Mouse (Mus musculus) heart, embryonic 16.5 days (tissue): ENCODE data around the gene Spaca4. TPM values are rescaled to one million over a fixed set of nuclear protein-coding genes. Genes with fewer than 3 reads are reported as not detected.

Experiments used
- ATAC-seq: fragments of 200-750 bp; cut with Nextera tagmentation; replicated peaks from 2 replicates; pipeline ENCODE4 v1.8.0; 2017; ENCODE audit warnings: moderate number of reproducible peaks; ENCODE audit not compliant: insufficient read depth, low FRiP score; ENCODE audit errors: extremely low read depth
- H3K27ac ChIP-seq: fragments of 300-500 bp; sonication (generic); 2 replicates; pipeline ENCODE4 v1.5.1; 2014; ENCODE audit warnings: mild to moderate bottlenecking, low read length, control low read depth, moderate library complexity
- H3K27me3 ChIP-seq: fragments of 300-500 bp; sonication (generic); 2 replicates; pipeline ENCODE4 v1.6.1; 2014; ENCODE audit warnings: low read length, mixed read lengths; ENCODE audit not compliant: control insufficient read depth, insufficient read depth
- H3K36me3 ChIP-seq: fragments of 300-500 bp; sonication (generic); 2 replicates; pipeline ENCODE4 v1.6.1; 2014; ENCODE audit not compliant: control insufficient read depth, insufficient read depth
- H3K4me1 ChIP-seq: fragments of 300-500 bp; sonication (generic); 2 replicates; pipeline ENCODE4 v1.6.1; 2014; ENCODE audit warnings: low read length, mixed read lengths; ENCODE audit not compliant: control insufficient read depth, insufficient read depth
- H3K4me2 ChIP-seq: fragments of 300-500 bp; sonication (generic); 2 replicates; pipeline ENCODE4 v1.6.1; 2014; ENCODE audit warnings: low read depth, mild to moderate bottlenecking, control low read depth, low read length
- H3K4me3 ChIP-seq: fragments of 300-500 bp; sonication (generic); 2 replicates; pipeline ENCODE4 v1.5.1; 2014; ENCODE audit warnings: mild to moderate bottlenecking, control low read depth, low read length
- H3K9ac ChIP-seq: fragments of 300-500 bp; sonication (generic); 2 replicates; pipeline ENCODE4 v1.6.1; 2014; ENCODE audit warnings: low read length, control low read depth
- H3K9me3 ChIP-seq: fragments of 300-500 bp; sonication (generic); replicated peaks from 2 replicates; pipeline ENCODE4 v1.6.1; 2016; ENCODE audit warnings: low read length; ENCODE audit not compliant: control insufficient read depth
- WGBS: fragments of 180-500 bp; shearing (Covaris S2); extraction: QIAGEN DNeasy Blood & Tissue Kit; methylation state at CpG from one replicate; pipeline ENCODE4 v1.1.7; 2014; 5-methylcytosine and 5-hydroxymethylcytosine counted together
- polyA plus RNA-seq: library from polyadenylated mRNA; unstranded; fragments of >200 nt; fragmentation: Nextera tagmentation; extraction: Ambion mirVana; gene quantifications from 2 replicates; pipeline ENCODE4 v1.2.1, GENCODE M21; 2015

Spaca4 gene
- polyA plus RNA-seq, 1 experiment from 2014 or later: not detected

- no peak for ATAC-seq
- Histone ChIP-seq H3K4me1 (peaks cover 39% of the 10 kb centered on the region), H3K36me3 (peaks cover 24% of the 10 kb centered on the region), H3K9ac (no peak overlapping the region), H3K27ac (no peak overlapping the region), H3K4me2 (no peak overlapping the region), H3K4me3 (no peak overlapping the region), H3K9me3 (no peaks in the 10 kb centered on the region), H3K27me3 (no peaks in the 10 kb centered on the region)
- WGBS: 88% methylated on average over 24 of the region's 24 CpGs
Observed at GRCm38 (mm10) chr7:45711316-45712021, 14.1 kb downstream of the Spaca4 start.

GRCm38 (mm10) chr7:45710477-45711191, 15.0 kb downstream of the Spaca4 start:
- Histone ChIP-seq H3K4me1 (peaks cover 39% of the 10 kb centered on the region), H3K4me2 (no peak overlapping the region), H3K27me3 (no peaks in the 10 kb centered on the region), H3K9ac (no peak overlapping the region), H3K36me3 (peaks cover 24% of the 10 kb centered on the region), H3K4me3 (no peak overlapping the region), H3K27ac (no peak overlapping the region), H3K9me3 (no peaks in the 10 kb centered on the region)
- 91% methylated on average over 20 of the region's 20 CpGs for WGBS
- no peak for ATAC-seq

GRCm38 (mm10) chr7:45709677-45710355, 15.8 kb downstream of the Spaca4 start:
- Histone ChIP-seq H3K4me1 (peaks cover 38% of the 10 kb centered on the region), H3K4me2 (no peak overlapping the region), H3K9ac (no peak overlapping the region), H3K9me3 (no peaks in the 10 kb centered on the region), H3K27ac (no peak overlapping the region), H3K36me3 (peaks cover 24% of the 10 kb centered on the region), H3K27me3 (no peaks in the 10 kb centered on the region), H3K4me3 (no peak overlapping the region)
- WGBS: 68% methylated on average over 14 of the region's 14 CpGs
- no peak for ATAC-seq

- H3K9ac ChIP-seq: no peak overlapping the region
- H3K9me3 ChIP-seq: no peaks in the 10 kb centered on the region
- no peak overlapping the region for H3K27ac ChIP-seq
- H3K4me2 ChIP-seq: no peak overlapping the region
- 44% methylated on average over 6 of the region's 6 CpGs for WGBS
- peaks cover 33% of the 10 kb centered on the region for H3K4me1 ChIP-seq
- no peak for ATAC-seq
- H3K4me3 ChIP-seq: no peak overlapping the region
- H3K36me3 ChIP-seq: peaks cover 24% of the 10 kb centered on the region
- no peaks in the 10 kb centered on the region for H3K27me3 ChIP-seq
Observed at GRCm38 (mm10) chr7:45709036-45709435, 16.6 kb downstream of the Spaca4 start.

- no peak for ATAC-seq
- WGBS: 43% methylated on average over 13 of the region's 13 CpGs
- H3K4me3 ChIP-seq: peak overlapping the region; percentile 76
- no peak overlapping the region for H3K27ac ChIP-seq
- H3K27me3 ChIP-seq: no peaks in the 10 kb centered on the region
- H3K9ac ChIP-seq: no peak overlapping the region
- no peaks in the 10 kb centered on the region for H3K9me3 ChIP-seq
- peak overlapping the region; percentile 99 for H3K4me2 ChIP-seq
- H3K4me1 ChIP-seq: peaks cover 37% of the 10 kb centered on the region
- peaks cover 22% of the 10 kb centered on the region for H3K36me3 ChIP-seq
Observed at GRCm38 (mm10) chr7:45708221-45708761, 17.3 kb downstream of the Spaca4 start.

GRCm38 (mm10) chr7:45707375-45707967, 18.1 kb downstream of the Spaca4 start:
- peak; percentile 28 for ATAC-seq
- Histone ChIP-seq H3K4me1 (peaks cover 37% of the 10 kb centered on the region), H3K9ac (peak overlapping the region; percentile 64), H3K36me3 (peaks cover 14% of the 10 kb centered on the region), H3K27me3 (no peaks in the 10 kb centered on the region), H3K27ac (peak overlapping the region; percentile 95), H3K4me3 (peak overlapping the region; percentile 76), H3K4me2 (peak overlapping the region; percentile 99), H3K9me3 (no peaks in the 10 kb centered on the region)
- under 1% methylated on average over 27 of the region's 27 CpGs for WGBS

GRCm38 (mm10) chr7:45706721-45707241, 18.8 kb downstream of the Spaca4 start:
- ATAC-seq: peak; percentile 11
- Histone ChIP-seq H3K4me1 (peaks cover 37% of the 10 kb centered on the region), H3K4me2 (peak overlapping the region; percentile 99), H3K27me3 (no peaks in the 10 kb centered on the region), H3K27ac (peak overlapping the region; percentile 95), H3K9ac (peak overlapping the region; percentile 91), H3K36me3 (peaks cover 13% of the 10 kb centered on the region), H3K9me3 (no peaks in the 10 kb centered on the region), H3K4me3 (peak overlapping the region; percentile 76)
- 1% methylated on average over 43 of the region's 45 CpGs for WGBS

- Histone ChIP-seq H3K4me3 (peak overlapping the region; percentile 76), H3K4me2 (peak overlapping the region; percentile 99), H3K9ac (peak overlapping the region; percentile 91), H3K36me3 (peaks cover 6% of the 10 kb centered on the region), H3K9me3 (no peaks in the 10 kb centered on the region), H3K4me1 (peaks cover 41% of the 10 kb centered on the region), H3K27me3 (no peaks in the 10 kb centered on the region; the same call in 1 of the 2 replicates), H3K27ac (peak overlapping the region; percentile 95)
- ATAC-seq: peak; percentile 20; the same call in 1 of the 2 replicates
- 2% methylated on average over 7 of the region's 7 CpGs for WGBS
Observed at GRCm38 (mm10) chr7:45705873-45706281, 19.7 kb downstream of the Spaca4 start.
